Mouse (Mus musculus) heart, postnatal 0 days (tissue): Measurements from ENCODE around the gene Ttc7b. TPM values are rescaled to one million over a fixed set of nuclear protein-coding genes. Genes with fewer than 3 reads are reported as not detected.

Source experiments
- ATAC-seq: fragments of 200-750 bp; cut with Nextera tagmentation; 2 replicates; pipeline ENCODE4 v1.8.0; 2017; ENCODE audit warnings: low read depth, moderate number of reproducible peaks, moderate library complexity; ENCODE audit not compliant: insufficient read depth
- DNase-seq: peaks from one replicate; pipeline ENCODE4 v3.0.0-alpha.2; 2016; ENCODE audit warnings: low spot score
- H3K27ac ChIP-seq: fragments of 300-500 bp; sonication (generic); 2 replicates; pipeline ENCODE4 v1.5.1; 2014; ENCODE audit warnings: low read depth, mild to moderate bottlenecking
- H3K27me3 ChIP-seq: fragments of 300-500 bp; sonication (generic); 2 replicates; pipeline ENCODE4 v1.6.1; 2014; ENCODE audit warnings: low read length, mixed read lengths; ENCODE audit not compliant: control insufficient read depth, insufficient read depth
- H3K36me3 ChIP-seq: fragments of 300-500 bp; sonication (generic); replicated peaks from 2 replicates; pipeline ENCODE4 v1.6.1; 2014; ENCODE audit warnings: low read length, mixed read lengths; ENCODE audit not compliant: control insufficient read depth, insufficient read depth
- H3K4me1 ChIP-seq: fragments of 300-500 bp; sonication (generic); 2 replicates; pipeline ENCODE4 v1.6.1; 2014; ENCODE audit warnings: antibody characterized with exemption; ENCODE audit not compliant: control insufficient read depth, insufficient read depth
- H3K4me2 ChIP-seq: fragments of 300-500 bp; sonication (generic); 2 replicates; pipeline ENCODE4 v1.6.1; 2014; ENCODE audit warnings: low read depth, mild to moderate bottlenecking, low read length, moderate library complexity
- H3K4me3 ChIP-seq: fragments of 300-500 bp; sonication (generic); 2 replicates; pipeline ENCODE4 v1.5.1; 2014; ENCODE audit warnings: low read depth, low read length
- H3K9ac ChIP-seq: fragments of 300-500 bp; sonication (generic); replicated peaks from 2 replicates; pipeline ENCODE4 v1.6.1; 2014; ENCODE audit warnings: low read depth, low read length, mixed read lengths
- H3K9me3 ChIP-seq: fragments of 300-500 bp; sonication (generic); replicated peaks from 2 replicates; pipeline ENCODE4 v1.6.1; 2016; ENCODE audit warnings: low read length; ENCODE audit not compliant: control insufficient read depth
- CTCF ChIP-seq: IDR thresholded peaks from 2 replicates; pipeline ENCODE4 v1.5.1; 2016; ENCODE audit warnings: antibody characterized with exemption, control low read depth, low read depth
- EP300 ChIP-seq: IDR thresholded peaks from 2 replicates; pipeline ENCODE4 v1.6.1; 2016; ENCODE audit warnings: antibody characterized with exemption, low read depth
- WGBS: fragments of 180-500 bp; shearing (Covaris S2); extraction: QIAGEN DNeasy Blood & Tissue Kit; methylation state at CpG from one replicate; pipeline ENCODE4 v1.1.7; 2014; 5-methylcytosine and 5-hydroxymethylcytosine counted together
- polyA plus RNA-seq: library from polyadenylated mRNA; unstranded; fragments of >200 nt; fragmentation: Nextera tagmentation; extraction: Ambion mirVana; gene quantifications from 2 replicates; pipeline ENCODE4 v1.2.1, GENCODE M21; 2015
- total RNA-seq: library from RNA; depleted of rRNA; stranded (reverse); fragments of >200 nt; gene quantifications from 2 replicates; pipeline ENCODE4 v1.2.3, GENCODE M21; 2014; ENCODE audit warnings: low replicate concordance

Ttc7b gene
- total and polyA plus RNA-seq, 2 experiments from 2014 or later, result 6.7 to 29.4 TPM

DNA sequence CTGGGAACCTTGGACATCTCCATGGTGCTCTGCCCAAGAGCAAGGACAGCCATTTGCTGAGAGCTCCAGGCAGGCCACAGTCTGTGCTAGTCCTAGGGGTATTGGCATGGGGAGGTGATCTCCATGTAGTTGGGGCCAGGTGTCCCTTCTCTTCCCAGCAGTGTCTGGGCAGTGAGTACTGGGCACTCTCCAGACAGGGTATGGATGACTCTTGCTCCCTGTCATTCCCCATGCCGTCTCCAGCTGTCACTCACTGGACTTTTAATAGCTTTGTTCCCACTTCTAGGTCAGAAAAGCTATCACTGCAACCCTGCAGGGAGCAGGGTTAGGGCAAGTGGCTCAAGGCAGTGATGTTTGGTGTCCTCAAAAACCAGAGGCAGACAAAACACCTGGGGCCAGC lies 214.3 kb downstream of the Ttc7b start:
- 53% methylated on average over 1 of the region's 1 CpGs for WGBS
- H3K9me3 ChIP-seq, result no peaks in the 10 kb centered on the region
- no peak for TF ChIP-seq CTCF
- TF ChIP-seq EP300, result no peak
- H3K4me2 ChIP-seq, result no peak overlapping the region
- H3K27me3 ChIP-seq, result no peaks in the 10 kb centered on the region
- peaks cover 2% of the 10 kb centered on the region; the same call in 1 of the 2 replicates for H3K36me3 ChIP-seq
- no peak overlapping the region for H3K9ac ChIP-seq
- no peak overlapping the region for H3K27ac ChIP-seq
- no peak overlapping the region for H3K4me3 ChIP-seq
- DNase-seq (no peak), ATAC-seq (no peak)
- peaks cover 9% of the 10 kb centered on the region; the same call in 1 of the 2 replicates for H3K4me1 ChIP-seq

DNA sequence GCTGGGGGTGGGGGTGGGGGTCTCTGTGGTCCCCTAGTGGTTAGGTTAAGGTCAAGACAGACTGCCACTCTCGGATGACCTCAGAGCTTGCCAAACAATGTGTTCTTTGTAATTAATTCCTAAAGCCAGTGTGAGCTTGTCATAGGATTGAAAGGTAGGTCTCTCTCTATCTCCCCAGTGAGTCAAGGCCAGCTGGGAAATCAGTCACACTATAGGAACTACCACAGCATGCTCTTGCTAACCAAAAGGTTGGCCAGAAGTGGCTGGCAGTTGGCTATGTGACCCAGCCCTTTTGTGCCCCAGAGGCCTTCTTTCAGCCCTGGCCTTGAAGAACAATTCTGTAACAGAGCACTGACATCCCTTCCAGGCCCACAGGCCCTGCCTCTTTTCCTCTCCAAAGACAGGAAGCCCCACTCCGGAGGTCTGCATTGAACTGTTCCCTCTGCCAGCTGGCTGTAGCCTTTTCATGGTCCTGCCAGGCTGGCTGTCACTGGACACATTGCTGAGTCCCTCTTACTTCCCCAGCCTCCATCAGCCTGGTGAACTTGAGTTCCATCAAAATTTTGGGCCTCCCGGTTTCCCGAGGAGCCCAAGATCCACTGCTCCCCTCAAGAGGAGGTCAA lies 215.5 kb downstream of the Ttc7b start:
- DNase-seq, result no peak
- no peak for ATAC-seq
- no peak overlapping the region for H3K27ac ChIP-seq
- H3K36me3 ChIP-seq, result peaks cover 9% of the 10 kb centered on the region
- WGBS, result 75% methylated on average over 4 of the region's 4 CpGs
- TF ChIP-seq CTCF (no peak), EP300 (no peak)
- H3K9me3 ChIP-seq, result no peaks in the 10 kb centered on the region
- no peak overlapping the region for H3K9ac ChIP-seq
- no peak overlapping the region for H3K4me2 ChIP-seq
- H3K27me3 ChIP-seq, result no peaks in the 10 kb centered on the region
- peaks cover 9% of the 10 kb centered on the region; the same call in 1 of the 2 replicates for H3K4me1 ChIP-seq
- H3K4me3 ChIP-seq, result no peak overlapping the region

DNA sequence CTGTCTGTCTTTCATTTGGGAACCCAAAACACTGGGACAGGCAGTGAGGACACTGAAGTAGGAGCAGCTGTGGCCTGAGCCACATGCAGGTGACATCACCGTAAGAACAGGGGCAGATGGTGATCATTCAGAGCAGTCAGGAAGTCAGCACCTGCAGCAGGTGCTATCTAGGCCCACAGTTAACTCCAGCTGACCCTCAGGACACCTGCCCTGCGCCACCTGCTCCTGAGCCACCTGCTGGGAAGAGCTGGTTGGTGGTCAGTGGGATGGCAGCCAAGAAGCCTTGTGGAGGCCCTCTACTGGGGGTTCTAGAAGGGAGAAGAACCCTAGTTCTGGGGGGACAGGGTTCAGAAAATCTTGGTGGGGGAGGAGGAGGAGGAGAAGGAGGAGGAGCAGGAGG lies 216.3 kb downstream of the Ttc7b start:
- Histone ChIP-seq H3K9ac (no peak overlapping the region), H3K27ac (no peak overlapping the region), H3K4me1 (peaks cover 14% of the 10 kb centered on the region; the same call in 1 of the 2 replicates), H3K4me3 (no peak overlapping the region), H3K9me3 (no peaks in the 10 kb centered on the region), H3K36me3 (peaks cover 9% of the 10 kb centered on the region), H3K4me2 (no peak overlapping the region), H3K27me3 (no peaks in the 10 kb centered on the region)
- no peak for TF ChIP-seq EP300
- ATAC-seq, result no peak
- 93% methylated on average over 2 of the region's 2 CpGs for WGBS
- DNase-seq, result no peak

DNA sequence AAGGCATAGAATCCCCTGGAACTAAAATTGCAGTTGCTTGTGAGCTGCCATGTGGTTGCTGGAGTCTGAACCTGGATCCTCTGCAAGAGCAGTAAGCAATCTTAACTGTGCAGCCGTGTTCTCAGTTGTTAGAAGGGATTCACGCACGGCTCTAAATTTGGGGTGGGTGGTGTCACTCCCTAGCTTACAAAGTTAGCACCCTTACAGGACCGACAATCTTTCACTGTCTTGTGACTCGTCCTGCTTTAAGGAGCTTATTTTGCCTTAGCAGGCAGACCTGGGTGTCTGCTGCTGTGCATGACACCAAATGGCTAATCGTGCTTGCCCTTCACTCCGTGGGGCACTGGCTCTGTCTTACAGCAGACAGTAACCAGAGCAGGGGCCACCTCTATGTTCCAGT lies 217.5 kb downstream of the Ttc7b start:
- H3K27ac ChIP-seq, result no peak overlapping the region
- H3K4me2 ChIP-seq, result no peak overlapping the region
- peaks cover 9% of the 10 kb centered on the region for H3K36me3 ChIP-seq
- DNase-seq, result no peak
- peaks cover 17% of the 10 kb centered on the region; the same call in 1 of the 2 replicates for H3K4me1 ChIP-seq
- H3K27me3 ChIP-seq, result no peaks in the 10 kb centered on the region
- WGBS, result 67% methylated on average over 7 of the region's 7 CpGs
- no peak for ATAC-seq
- H3K9me3 ChIP-seq, result no peaks in the 10 kb centered on the region
- no peak overlapping the region for H3K4me3 ChIP-seq
- TF ChIP-seq CTCF (no peak), EP300 (no peak)
- no peak overlapping the region for H3K9ac ChIP-seq

DNA sequence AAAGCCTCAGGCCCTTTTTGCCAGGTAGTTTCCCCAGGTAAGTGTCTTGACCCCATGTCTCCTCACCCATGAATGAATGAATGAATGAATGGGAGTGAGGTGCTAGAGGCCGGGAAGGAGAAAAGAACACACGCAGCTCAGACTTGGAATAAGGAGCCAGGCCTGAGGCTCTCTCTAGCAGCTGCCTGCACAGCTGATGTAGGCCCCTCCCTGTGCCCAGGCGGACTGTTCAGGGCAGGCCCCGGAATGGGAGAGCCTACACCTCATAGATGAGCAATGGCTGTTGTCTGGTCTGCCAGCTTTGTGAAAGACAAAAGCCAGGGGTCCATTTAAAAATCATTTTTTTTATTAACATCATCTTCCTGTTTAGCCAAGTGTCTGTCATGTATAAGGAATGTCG lies 220.2 kb downstream of the Ttc7b start:
- no peak overlapping the region for H3K9ac ChIP-seq
- peaks cover 11% of the 10 kb centered on the region; the same call in 1 of the 2 replicates for H3K4me1 ChIP-seq
- TF ChIP-seq EP300, result no peak
- no peak for TF ChIP-seq CTCF
- H3K27ac ChIP-seq, result no peak overlapping the region
- peaks cover 9% of the 10 kb centered on the region for H3K36me3 ChIP-seq
- no peak overlapping the region for H3K4me3 ChIP-seq
- H3K4me2 ChIP-seq, result no peak overlapping the region
- DNase-seq, result no peak
- ATAC-seq, result no peak
- WGBS, result 91% methylated on average over 5 of the region's 5 CpGs
- H3K9me3 ChIP-seq, result no peaks in the 10 kb centered on the region
- no peaks in the 10 kb centered on the region for H3K27me3 ChIP-seq

GRCm38 (mm10) chr12:100299322-100299726 lies 221.3 kb downstream of the Ttc7b start:
- ATAC-seq (peak; percentile 63), DNase-seq (peak; percentile 37)
- H3K4me1 ChIP-seq, result peaks cover 11% of the 10 kb centered on the region; the same call in 1 of the 2 replicates
- WGBS, result 39% methylated on average over 8 of the region's 8 CpGs
- no peak overlapping the region for H3K4me3 ChIP-seq
- H3K9me3 ChIP-seq, result no peaks in the 10 kb centered on the region
- H3K27me3 ChIP-seq, result no peaks in the 10 kb centered on the region
- peak overlapping the region; percentile 50 for H3K27ac ChIP-seq
- no peak for TF ChIP-seq CTCF
- TF ChIP-seq EP300, result peak; percentile 76; the same call in 1 of the 2 replicates
- no peak overlapping the region for H3K9ac ChIP-seq
- H3K4me2 ChIP-seq, result no peak overlapping the region
- H3K36me3 ChIP-seq, result peaks cover 9% of the 10 kb centered on the region
